Mouse (Mus musculus) left cerebral cortex, adult 11 months (tissue): ENCODE data around the gene Nipal1.

ENCODE experiments used
- DNase-seq: peaks from one replicate; pipeline ENCODE4 v3.0.0; 2022; ENCODE audit warnings: low spot score

The Nipal1 gene

DNA sequence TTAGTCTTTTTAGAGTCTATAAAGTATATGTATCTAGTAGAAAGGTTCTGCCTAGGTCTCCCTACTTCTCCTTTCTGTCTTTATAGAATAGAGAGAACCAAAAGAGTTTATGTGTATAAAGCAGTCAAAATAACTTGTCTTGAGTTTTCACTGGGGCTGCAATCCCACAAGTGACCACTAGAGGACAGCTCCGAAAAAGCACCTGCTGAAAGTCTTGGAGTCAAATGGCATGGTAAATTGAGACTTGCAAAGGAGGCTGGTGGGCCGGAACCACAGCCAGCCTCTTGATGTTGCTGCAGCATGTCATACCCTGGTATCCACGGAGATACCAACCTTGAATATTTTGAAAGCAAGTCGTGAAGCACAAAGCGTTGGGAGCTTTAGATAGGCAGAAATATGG lies 17.7 kb downstream of the Nipal1 start:
- DNase-seq: no peak

DNA sequence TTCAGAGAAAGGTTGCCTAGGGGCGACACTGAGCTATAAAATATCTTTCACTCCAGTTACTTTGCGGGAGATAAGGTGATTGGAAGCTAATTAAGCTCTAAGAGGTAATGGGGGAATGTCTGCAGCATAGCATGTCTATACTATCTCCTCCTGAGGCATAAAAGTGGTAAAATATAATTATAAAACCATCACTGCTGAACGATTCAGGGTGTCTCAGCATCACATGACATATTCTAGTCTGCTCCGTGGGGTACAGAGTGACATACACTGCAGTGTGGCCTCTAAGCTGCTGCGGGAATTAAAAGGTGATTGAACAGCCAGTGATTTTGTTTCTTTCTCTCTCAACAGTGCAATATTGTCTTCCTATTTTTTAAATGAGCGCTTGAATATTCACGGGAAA lies 18.8 kb downstream of the Nipal1 start:
- no peak for DNase-seq

DNA sequence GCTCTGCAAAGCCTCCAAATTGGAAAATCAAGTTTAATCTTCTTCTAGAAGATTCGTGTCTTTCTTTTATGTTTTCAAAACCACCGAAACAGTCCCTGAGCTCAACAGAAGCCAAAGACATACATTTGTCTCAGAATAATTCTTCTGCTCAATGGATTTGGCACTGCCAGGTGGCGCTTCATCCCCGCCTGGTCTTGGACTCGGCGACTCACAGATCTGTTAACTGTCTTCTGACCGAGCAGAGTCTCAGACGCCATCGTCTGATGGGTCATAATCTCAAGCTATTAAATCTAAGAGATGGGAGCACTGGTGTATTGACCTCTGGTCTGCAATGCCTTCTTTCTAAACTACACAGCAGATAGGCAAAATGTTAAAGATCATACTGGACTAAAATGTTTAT lies 20.8 kb downstream of the Nipal1 start:
- DNase-seq: no peak

DNA sequence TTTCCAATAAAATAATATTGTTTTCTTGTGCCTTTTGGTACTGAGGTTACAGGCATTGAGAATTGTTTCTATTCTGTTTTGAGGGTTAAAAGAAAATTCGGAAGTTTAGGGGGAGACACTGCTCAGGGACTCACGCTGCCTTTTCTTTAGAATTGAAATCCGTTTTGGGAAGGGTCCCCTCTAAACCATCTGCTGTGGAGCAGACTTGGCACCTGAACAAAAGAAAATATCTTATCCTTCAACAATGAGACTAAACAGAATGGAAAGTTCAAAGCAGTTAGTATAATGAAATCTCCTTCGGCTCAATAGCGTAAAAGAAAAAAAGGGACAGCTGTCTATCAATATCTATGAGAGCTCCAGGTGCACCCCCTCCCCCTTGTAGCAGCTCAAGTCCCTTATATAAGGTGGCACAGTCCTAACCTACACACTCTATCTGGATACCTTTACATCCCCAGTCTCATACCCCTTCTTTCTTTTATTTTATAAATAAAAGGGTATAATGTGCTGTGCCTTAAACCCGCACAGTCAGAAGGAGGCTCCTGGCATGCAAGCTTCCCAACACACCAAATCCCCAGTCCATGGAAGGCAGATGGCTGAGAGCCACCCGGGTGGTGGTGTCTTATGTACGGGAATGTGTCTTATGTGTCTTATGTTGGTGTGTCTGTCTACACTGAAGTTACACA lies 23.6 kb downstream of the Nipal1 start:
- no peak for DNase-seq

DNA sequence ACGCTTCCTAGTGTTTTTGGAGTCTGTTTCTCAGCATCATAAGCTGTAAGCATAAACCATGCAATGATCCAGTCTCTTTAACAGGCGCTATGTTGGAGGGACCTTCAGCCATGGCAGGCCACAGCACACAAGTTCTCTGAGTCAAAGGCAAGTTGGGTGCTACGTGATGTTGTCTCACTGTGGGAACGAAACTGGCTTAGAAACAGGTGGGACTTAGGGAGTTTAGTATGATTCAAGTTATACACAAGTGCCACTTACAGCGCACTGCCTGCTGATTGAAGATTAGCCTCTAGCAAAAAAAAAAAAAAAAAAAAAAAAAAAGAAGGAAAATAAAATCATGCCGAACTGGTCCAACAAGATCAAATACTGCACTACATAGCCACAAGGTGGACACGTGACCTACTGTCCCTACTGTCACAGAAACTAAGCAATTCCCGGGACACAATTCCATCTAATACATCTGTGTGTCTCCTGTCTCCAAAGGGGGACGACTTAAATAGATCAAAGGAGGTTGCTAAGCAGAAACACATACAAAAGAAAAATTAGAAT lies 27.5 kb downstream of the Nipal1 start:
- DNase-seq: no peak

DNA sequence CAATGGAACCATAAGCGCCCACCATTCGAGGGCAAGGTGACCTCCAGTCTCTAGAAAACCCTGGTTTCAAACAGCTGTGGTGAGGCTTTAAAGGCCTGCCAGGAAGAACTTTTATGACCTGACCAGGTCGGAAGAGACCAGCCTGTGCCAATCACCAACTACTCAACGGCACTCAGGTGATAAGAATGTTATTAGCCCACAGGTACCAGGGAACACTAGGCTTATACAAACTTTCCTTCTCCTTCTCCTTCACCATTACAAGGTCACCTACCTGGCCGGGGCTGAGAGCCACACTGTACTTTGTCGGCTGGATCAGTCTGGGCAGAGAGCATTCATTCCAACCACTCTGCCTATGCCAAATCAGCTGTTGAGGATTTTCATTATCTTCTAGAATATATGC lies 33.9 kb downstream of the Nipal1 start:
- no peak for DNase-seq

DNA sequence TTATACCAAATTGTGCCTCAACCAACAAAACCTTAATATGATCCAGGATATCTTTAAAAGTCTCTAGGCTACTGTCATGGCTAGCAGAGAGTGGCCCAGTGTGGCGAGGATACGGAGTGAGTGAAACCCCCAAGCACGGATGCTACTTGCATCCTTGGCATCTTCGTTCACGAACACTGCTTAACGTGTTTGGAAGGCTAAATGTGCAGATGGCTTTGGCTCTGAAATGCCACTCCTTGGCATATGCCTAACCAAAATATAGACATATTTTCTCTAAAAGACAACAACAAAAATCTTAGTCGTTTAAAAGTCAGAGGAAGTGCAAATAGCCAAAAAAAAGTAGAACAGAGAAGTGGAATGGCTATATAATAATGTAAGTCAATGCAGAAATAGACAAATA lies 42.0 kb downstream of the Nipal1 start:
- DNase-seq: no peak

DNA sequence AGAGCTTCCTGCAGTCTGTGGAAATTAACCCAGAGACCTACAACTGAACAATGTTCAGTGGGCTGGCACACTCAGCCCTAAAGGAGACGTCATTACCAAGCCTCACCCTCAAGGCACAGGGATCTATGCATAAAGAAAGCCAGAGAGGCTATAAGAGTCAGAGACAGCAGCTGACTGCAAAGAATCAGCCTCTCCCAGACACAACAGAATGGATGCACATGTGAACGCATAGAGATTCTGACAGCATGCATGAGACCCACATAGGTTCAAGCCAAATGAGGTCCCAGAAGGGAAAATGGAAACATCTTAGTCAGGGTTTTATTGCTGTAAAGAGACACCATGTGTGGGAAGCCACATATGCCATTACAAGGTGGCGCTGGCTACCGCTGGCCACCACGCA lies 42.9 kb downstream of the Nipal1 start:
- no peak for DNase-seq

DNA sequence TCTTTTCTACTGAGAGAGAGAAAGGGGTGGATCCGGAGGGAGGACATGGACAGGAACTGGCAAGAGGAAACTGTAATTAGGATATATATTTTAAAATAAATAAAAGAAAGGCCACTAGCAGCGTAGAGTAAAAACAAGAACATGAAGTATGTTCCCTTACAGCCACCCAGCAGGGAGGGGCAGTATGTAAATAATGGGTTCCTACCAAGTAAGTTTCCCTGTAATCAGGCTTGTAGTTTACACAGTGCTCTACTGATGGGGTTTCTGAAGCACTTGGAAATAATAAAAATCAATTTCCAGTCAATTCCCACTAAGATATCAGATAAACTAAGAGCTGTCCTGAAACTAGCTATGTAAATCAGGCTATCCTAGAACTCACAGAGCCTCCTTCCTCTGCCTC lies 47.1 kb downstream of the Nipal1 start:
- no peak for DNase-seq

DNA sequence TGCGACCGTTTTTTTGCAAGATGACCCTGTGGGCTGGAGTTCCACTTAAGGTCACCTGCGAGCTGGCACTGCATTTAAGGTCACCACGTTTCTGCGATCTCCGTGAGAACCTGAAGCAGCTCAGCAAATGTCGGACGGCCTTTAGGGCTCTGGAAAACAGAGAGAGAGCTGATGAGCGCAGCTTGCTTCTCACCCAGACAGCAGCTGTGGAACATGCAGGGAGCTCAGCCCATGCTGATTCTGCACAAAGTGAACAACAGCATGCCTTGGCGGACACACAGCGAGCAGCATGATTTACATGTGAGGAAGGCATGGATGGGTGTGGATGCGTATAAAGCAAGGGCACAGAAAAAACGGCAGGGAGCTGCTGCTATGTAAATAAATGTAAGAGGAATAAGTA lies 48.9 kb downstream of the Nipal1 start:
- no peak for DNase-seq

DNA sequence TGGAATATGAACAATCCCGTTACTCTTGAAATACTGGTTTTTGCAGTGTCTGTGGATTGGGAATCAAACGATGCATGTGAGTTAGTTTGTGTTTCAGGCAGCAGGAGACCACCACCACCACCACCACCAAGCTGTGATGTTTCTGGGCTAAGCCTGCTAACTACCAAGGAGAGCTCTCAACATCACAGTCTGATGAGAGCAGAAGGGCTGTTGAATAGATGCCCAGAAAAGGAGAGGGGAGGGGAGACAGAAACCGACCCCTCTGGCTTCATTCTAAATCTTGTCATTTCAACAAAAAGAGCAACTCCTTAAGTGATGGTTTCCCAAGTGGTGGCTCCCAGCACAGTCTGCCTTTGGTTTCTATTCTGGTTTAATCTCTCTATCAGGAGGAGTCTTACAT lies 50.7 kb downstream of the Nipal1 start:
- no peak for DNase-seq

DNA sequence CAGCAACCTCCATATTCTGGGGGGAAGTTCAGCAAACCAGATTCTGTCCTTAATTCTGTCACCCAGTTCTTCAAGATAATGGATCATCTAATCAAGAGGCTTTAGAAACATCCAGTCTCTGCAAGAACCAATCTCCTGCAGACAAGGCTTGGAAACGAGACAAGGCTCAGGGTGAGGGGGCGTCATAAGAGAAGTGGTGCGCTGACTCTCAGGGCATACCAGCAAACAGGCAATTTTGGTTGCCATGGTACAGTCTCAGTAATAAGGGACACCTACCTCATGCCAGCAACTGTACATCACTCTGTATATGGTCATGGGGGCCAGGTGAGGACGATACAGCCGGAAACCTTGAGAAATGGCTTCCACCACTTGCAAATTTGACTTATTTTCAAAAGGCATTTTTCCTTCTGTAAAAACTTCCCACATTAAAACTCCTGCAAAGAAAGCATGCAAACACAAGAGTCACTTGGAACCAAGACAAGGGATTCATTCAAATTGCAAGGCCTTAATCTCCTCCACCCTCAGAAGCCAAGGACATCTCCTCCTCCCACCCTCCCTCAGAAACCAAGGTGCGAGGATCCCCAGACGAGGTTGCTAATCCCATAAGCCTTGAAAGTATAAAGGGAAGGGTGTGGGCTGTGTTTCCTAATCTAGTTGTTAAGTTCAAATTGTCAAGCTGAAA lies 51.4 kb downstream of the Nipal1 start:
- DNase-seq: no peak

DNA sequence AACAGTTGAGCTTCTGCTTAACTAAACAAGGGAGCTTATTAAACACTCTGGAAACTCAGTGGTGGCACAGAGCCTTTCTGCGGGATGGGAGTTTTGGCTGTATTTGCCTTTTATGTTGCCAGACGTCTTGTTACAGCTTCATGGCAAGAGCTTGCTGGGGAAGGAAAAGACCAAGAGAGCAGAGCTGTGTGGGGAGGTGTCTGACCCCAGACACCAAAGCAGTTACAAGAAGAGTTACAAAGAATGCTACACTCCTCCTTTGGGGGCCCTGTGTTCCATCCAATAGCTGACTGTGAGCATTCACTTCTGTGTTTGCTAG lies 51.9 kb downstream of the Nipal1 start:
- no peak for DNase-seq

DNA sequence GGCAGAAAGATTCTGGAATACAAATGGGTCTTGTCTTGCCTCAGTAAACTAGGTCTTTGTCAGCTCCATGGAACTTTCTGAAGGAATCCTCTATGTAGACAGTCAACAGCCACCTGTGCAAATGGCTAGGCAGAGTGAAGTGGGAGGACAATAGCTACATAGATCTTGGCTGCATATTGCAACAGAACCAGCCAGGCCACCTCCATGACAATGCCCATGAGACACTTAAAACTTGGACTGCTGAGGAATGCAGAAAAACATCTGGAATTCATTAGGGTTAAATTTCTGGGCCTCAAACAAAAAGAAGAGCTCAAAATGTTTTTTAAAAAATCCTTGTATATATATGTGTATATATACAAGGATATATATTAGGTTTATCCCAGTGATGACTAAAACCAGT lies 54.6 kb downstream of the Nipal1 start:
- no peak for DNase-seq

DNA sequence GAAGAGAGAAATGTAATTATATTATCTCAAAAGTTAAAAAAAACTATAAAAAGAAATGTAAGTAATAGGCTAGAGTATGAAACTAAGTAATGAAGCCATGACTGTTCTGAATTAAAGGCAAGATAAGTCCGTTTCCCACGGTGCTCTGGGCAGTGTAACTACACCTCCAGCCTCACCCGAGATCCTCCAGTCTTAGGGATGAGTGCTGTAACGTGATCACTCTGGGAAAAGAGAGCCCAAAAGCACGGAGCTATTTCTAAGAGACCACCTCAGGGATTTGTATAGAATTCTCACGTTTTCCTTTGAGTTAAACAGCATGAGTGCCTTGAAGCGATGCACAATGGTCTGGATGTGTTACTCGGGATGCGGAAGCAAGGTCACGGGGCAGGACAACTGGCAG lies 58.5 kb downstream of the Nipal1 start:
- no peak for DNase-seq

DNA sequence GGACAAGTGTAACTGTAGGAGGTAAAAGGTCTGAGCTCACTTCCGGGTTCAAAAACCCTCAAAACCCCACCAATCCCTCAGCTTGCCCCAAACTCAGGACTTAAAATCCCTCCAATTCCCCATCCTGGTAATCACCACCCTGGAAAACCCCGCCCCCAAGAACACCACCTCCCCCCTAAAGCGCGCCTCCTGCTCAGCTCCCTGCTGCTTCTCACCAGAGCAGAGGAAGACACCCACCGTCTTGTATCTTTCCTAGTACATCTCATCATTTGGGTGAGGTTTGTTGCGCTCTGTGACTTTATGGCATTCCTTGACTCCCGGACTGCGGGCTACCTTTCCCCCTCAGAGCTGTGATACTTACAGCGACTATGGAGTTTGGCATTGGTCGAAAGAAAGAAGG lies 59.1 kb downstream of the Nipal1 start:
- DNase-seq: no peak

DNA sequence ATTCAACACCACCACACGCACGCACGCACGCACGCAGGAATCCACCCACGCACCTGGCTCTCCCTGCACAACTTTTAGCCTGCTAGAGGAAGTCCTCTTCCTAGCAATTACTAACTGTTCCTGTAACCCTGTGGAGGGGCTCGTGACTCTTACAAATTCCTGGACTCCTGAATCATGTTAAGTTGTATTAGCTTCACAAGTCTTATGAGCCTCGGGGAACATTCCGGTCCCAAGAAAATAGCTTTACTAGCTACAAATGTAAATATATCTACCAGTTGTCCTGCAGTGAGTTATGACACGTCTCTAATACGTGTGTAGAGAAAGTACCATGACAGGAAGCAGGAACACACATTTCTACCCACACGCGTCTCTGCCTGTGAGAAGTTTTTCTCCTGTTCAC lies 61.9 kb downstream of the Nipal1 start:
- no peak for DNase-seq

DNA sequence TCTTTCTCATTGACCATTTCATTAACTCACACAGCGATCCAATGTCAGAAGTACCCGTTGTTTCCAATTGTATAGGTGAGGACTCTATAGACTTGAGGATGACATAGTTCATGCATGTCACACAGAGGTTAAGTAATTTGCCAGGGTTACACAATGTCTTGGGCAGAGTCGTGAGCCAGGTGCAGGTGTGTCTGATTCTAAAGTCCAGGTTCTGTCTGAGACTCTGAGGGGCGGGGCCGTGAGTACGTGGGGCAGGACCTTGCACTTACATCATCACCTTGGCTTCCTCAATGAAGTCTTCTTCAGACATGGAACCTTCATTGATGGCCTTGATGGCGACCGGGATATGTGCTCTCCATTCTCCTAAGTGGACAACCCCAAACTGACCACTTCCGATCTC lies 62.4 kb downstream of the Nipal1 start:
- no peak for DNase-seq

DNA sequence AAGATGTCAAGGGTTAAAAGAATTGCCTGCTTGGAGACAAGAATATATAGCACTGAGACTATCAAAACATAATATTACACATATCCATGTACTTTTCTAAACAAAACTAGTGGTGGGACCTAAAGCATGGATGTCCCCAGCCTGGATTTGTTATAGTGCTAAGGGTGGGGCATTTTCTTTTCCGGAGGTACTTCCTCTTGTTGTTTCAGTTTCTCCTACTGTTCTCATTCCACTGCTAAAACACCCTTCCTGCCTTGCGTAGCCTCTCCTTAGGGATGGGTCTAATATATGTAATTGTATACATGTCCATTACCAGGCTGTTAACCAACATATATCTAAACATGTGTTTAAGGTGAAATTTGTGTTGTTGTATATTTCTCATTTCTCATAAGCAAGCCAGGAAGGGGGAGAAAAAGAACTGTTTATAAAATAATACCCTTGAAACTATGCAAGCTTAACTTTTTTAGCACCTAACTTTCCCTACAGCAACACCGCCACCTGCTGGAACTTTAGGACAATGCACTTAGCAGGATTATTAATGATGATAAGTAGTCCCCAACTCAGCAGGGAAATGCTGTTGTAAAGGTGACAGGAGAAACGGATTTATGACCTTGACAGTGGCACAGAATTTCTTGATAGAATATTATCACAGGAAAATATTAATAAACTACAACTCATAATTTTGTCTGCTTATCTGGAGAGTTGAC lies 63.1 kb downstream of the Nipal1 start:
- peak; percentile 28 for DNase-seq

DNA sequence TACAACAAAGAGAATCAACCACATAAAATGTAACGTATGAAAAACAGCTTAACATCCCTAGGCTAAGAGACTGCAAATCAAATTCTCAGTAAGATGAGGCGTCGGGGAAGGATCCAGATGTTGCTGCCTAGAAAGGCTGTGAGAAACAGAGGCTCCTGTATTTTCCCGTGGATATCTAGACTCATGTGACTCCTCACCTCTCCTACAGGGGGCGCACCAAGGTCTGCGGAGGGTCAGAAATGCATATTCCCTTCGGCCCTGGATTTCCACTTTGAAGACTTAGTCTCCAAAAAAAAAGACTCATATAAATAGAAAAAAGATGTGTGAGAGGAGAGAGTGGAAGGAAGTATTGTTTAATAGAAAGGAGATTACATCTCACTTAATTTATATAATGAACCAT lies 73.0 kb downstream of the Nipal1 start:
- no peak for DNase-seq
